Mouse (Mus musculus): Measurements from ENCODE around the gene Selenoo.

Gene Selenoo

DNA sequence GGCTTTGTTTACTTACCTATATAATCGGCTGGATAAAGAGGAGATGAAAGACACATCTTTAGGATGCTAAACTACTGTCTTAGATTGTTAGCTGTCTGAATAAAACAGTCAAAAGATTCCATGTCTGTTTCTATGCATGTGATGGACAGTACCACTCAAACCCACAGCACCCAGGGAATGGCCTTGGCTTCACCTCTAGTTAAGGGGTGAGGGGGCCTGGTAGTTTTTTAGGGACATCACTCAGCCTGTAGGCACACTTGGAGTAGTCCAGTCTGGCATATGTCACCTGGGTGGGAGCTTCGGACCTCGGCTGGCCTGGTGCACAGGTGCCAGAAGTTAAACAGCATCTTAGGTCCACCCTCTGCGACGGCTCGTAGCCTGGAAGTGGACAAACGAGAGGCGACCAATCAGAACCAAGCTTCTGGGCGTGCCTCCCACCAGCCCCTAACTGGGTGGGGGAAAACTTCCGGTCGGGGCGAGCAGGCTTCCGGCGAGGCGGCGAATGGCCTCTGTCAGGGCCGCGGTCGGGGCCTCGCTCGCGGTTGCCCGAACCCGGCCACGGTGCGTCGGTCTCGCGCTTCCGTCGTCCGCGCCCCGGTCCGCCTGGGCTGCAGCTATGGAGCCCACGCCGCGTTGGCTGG is at the start of gene Selenoo:
Gene Selenoo (plus strand): TSS at position 478 of the 641 bp plus-strand sequence.
- peak; percentile 82 for DNase-seq (ENCODE audit: low read depth, low spot score)

DNA sequence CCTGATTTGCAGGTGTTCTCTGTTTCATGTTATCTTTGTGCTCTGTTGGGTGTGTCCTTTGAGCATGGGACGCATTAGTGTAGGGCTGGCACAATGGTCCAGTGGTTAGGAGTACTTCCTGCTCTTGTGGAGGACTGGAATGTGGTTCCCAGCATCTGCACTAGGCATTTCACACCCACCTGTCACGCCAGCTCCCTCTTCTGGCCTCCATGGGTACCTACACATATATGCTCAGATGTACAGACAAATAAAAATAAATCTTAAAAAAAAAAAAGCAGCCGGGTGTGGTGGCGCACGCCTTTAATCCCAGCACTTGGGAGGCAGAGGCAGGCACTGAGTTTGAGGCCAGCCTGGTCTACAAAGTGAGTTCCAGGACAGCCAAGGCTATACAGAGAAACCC is 44.5 kb upstream of the Selenoo start:
- peak; percentile 75 for DNase-seq (ENCODE audit: low read depth, low spot score)

DNA sequence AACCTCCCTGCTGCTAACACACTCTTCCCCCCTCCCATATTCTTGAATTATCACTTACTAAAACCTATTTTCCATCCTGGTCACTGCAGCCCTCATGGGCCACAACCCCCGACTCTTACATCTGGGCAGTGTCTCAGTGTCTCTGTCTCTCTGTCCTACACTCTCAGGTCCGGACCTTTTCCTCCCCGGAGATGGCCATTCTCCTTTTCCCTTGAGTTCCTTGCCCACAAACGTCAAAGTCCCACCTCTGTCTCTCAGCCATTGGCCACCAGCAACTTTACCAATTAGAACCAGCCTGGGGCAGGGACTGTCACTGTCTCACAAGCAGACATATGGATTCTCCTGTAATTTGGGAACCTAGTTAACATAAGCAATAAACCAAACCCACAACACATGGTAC is 42.5 kb upstream of the Selenoo start:
- no peak for DNase-seq (ENCODE audit: low read depth, low spot score)

DNA sequence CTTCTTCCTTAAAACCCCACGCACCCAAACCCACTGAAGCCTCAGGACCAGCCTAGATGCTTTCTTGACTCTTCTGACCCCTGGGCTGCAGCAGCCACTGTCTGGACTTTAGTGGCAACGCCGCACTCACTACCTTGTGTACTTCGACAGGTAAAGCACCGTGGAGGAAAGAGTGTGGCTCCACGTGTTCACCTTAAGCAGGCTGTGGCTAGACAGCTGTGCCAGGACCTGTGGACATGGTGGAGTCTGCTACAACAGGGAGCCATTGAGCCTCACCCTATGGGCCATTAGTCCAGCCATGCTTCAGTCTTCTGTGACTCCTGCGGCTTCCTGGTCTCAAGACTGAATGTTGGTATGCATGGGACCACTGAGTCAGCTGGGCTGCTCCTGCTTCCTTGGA is 34.2 kb upstream of the Selenoo start:
- no peak for DNase-seq (ENCODE audit: low read depth, low spot score)

DNA sequence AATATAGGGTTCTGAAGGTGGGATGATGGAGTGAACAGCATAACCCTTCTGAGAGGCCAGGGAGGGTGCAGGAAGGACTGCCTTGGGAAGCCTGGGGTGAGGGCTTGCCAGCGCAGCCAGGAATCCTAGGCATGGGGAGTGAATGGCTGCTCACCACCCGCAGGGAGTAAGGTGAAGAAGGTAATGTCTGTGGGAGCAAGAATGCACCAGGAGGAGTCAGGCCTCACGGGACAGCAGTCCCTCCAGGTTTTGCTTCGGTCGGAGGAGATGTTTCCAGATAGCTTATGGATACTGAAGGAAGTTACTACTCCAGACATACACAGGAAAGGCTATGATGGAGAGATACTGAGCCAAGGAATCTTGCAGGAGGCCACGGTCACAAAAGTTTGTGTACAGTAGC is 30.1 kb upstream of the Selenoo start:
- DNase-seq (ENCODE audit: low read depth, low spot score) = no peak

DNA sequence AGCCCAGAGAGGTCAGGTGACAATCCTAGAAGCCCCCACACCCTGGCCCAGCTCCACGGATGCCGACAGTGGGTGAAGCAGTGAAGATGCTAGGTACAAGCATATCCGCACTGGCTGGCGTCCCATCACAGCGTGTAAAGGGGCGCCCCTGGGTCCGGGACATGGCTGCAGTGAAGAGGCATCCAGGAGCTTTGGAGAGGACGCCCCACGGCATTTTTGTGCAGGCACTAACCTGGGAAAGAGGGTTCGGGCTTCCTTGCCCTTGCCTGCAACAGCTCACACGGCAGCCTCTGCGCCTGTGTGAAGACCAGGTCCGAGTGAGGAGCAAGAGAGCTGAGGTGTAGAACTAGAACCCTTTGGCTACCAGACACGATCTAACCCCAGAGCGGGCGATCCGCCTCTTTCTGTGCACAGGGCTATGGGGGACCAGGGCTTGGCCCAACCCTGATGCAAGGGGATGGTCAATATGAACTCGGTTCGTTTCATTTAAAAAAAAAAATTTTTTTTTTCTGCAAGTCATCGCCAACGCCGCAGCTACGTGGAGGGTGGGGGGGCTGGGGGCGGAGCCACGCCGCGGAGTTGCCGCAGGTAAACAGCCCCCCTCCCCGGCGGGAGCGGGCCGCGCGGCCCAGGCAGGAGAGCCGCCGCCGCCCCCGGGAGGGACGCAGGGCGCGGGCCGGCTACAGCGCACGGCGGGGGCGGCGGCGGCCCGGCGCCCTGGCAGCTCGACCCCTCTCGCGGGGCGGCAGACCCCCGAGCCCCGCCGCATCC is 29.5 kb upstream of the Selenoo start, which contains the start of gene Panx2:
Gene Panx2 (plus strand): TSS at position 574 of the 771 bp plus-strand sequence.
- peak; percentile 61 for DNase-seq (ENCODE audit: low read depth, low spot score)

DNA sequence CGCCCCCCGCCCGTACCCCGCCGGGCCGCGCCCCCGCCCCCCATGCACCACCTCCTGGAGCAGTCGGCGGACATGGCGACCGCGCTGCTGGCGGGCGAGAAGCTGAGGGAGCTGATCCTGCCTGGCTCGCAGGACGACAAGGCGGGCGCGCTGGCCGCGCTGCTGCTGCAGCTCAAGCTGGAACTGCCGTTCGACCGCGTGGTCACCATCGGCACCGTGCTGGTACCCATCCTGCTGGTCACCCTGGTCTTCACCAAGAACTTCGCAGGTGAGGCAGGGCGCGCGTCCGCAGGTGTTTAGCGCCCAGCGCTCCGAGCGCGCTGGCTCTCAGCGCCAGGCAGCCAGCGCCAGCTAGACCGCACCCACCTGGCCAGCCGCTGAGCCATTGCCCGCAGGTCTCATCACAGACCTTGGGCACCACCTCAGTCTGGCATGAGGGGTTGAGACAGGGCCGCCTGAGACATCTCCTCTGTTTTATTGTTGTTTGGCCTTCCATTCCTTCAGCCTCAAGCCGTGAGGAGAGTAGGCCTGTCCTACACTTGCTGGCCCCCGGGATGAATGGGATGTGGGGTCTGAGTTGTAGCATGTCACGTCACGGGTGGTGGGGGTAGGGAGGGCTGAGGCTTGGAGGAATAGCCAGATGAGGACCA is 28.7 kb upstream of the Selenoo start:
- peak; percentile 30 for DNase-seq (ENCODE audit: low read depth, low spot score)

DNA sequence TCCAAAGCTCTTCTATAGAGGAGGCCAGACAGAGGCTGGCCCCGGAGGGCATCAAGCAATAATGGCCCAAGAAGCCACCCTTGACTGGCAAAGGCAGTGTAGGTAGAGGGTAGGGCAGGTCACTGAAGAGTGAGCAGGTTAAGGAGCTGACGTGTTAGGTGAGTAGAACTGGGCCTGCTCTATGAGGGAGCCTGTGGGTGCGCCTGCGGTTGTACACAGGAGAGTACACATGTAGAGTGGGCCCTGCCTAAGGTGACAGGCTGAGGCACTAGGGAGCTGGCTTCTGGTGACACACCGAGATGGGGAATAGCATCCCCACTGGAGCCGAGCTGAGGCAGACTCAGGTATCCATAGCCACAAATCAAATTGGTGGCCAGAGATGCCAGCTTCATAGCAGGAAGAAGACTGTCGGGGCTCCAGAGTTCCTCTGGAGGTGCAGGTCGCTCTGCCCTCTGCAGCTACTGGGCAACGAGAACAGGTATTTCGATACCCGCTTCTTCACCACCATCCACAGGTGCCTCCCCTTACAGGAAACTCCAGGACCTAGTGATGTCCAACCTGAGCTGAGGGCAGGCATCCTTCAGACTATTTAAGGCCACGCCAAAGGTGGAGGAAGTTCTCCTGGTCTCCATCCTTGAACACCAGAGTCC is 27.9 kb upstream of the Selenoo start:
- DNase-seq (ENCODE audit: low read depth, low spot score) = no peak

DNA sequence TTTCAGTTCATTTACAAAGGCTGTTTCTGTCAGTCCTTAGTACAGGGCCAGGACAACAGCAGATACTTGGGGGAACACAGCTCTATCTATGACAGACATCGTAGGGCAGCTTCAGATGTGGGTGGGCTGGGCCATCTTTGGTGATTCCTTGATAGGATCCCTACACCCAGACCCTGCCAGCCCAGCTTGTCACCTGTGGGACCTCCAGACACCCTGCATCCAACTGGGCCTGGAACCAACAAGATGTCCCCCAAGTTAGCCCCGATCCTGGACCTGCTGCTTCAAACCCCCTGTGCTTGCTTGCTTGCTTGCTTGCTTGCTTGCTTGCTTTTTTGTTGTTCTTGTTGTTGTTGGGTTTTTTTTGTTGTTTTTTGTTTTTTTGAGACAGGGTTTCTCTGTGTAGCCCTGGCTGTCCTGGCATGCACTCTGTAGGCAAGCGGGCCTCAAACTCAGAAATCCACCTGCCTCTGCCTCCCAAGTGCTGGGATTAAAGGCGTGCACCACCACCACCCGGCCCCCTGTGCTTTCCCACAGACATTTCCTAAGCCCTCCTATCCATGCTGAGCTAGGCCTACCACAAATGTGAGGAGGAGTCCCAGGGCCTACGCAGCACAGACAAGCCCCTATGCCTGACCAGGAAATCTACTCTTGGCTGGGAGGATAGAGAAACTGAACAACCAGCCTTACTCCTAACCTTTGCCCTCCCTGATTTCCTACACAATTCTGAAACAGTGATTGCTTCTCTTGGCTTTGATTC is 26.9 kb upstream of the Selenoo start:
- no peak for DNase-seq (ENCODE audit: low read depth, low spot score)

DNA sequence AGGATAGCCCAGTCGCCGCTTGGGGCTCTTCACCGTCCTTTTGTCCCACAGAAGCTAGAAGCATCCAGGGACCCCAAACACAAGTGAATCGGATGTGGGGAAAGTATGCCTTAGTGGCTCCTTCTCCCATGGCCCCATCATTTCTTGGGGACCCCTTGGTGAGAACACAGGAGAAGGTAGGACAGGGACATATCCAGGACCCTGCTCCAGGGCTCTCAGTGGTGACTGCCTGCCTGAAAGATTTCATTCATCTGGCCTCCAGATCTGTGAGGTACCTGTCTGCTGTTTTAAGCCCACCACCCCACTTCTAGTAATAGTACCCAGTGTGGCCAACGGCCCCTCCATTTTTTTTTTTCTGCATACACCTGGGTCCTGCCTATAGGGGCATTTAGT is 26.4 kb upstream of the Selenoo start:
- DNase-seq (ENCODE audit: low read depth, low spot score) = no peak

DNA sequence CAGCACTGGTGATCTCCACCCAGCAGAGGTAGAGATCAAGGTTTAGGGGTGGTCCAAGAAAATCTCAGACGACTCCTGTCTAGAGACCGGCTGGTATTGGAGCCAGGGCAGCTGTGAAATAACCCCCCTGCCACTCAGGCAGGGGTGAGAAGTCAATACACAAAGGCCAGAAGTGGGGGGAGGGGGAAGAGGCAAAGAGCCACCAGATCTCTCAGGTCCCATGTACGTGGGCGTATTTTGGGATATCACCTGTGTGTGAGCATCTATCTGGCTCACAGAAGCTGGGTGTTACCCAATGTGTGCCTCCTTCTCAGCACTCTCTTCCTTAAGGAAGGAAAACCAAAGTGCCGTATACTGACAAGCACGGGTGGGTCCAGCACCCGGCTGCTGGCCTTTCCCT is 25.9 kb upstream of the Selenoo start:
- DNase-seq (ENCODE audit: low read depth, low spot score) = no peak

DNA sequence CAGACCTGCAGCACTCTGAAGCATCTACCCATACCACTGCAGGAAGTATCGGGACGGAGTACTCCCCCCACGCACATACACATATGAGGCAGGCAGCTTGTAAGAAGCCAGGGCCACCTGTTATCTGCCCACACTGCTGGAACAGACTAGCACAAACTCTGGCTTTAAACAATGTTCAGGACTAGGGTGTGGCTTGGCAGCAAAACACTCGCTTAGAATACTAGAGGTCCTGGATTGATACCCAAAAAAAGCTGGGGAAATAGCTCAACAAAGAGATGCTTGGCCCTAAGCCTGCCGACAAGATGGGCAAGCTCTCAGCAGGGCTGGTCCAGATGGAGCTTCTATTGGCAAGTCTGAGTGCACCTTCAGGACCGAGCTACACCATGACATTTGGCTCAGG is 25.3 kb upstream of the Selenoo start:
- no peak for DNase-seq (ENCODE audit: low read depth, low spot score)

DNA sequence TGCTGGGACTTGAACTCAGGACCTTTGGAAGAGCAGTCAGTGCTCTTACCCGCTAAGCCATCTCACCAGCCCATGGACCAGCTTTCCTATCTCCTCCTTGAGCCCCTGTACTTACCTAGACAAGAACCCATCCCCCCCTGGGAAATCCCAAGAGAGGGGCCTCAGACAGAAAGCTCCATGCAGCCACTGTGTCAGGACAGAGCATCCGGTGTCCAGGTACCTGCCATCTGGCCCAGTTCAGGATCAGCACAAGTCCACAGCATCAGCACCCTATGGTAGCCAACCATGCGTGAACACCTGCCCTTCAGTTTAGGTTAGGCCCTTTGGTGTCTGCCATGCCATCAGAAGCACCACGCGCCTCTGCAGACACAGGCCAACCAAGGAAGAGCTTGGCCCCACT is 24.0 kb upstream of the Selenoo start:
- DNase-seq (ENCODE audit: low read depth, low spot score) = no peak

DNA sequence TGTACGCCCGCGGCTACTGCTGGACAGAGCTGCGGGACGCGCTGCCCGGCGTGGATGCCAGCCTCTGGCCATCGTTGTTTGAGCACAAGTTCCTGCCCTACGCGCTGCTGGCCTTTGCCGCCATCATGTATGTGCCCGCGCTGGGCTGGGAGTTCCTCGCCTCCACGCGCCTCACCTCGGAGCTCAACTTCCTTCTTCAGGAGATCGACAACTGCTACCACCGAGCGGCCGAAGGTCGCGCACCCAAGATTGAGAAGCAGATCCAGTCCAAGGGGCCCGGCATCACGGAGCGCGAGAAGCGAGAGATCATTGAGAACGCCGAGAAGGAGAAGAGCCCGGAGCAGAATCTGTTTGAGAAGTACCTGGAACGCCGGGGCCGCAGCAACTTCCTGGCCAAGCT is 21.3 kb upstream of the Selenoo start:
- DNase-seq (ENCODE audit: low read depth, low spot score) = peak; percentile 27

DNA sequence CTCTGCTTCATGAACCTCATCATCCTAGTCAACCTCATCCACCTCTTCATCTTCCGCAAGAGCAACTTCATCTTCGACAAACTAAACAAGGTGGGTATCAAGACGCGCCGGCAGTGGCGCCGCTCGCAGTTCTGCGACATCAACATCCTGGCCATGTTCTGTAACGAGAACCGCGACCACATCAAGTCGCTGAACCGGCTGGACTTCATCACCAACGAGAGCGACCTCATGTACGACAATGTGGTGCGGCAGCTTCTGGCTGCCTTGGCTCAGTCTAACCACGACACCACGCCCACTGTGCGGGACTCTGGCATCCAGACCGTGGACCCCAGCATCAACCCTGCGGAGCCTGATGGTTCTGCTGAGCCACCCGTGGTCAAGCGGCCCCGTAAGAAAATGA is 20.7 kb upstream of the Selenoo start:
- DNase-seq (ENCODE audit: low read depth, low spot score) = peak; percentile 27

DNA sequence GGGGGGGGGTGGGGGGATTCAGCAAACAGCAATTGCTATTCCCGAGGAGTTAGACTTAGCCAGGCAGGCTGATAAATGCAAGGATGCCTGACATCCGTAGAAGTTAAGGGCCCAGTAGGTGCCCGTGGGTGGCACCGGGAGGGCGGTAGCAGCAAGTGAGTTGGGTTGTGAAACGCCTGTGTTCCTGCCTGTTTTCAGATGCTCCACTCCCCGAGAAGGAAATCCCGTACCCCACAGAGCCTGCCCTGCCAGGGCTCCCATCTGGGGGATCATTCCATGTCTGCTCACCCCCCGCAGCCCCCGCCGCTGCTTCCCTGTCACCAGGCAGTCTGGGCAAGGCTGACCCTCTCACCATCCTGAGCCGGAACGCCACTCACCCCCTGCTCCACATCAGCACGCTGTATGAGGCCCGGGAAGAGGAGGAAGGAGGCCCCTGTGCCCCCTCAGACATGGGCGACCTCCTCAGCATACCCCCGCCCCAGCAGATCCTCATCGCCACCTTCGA is 19.5 kb upstream of the Selenoo start:
- DNase-seq (ENCODE audit: low read depth, low spot score) = no peak

DNA sequence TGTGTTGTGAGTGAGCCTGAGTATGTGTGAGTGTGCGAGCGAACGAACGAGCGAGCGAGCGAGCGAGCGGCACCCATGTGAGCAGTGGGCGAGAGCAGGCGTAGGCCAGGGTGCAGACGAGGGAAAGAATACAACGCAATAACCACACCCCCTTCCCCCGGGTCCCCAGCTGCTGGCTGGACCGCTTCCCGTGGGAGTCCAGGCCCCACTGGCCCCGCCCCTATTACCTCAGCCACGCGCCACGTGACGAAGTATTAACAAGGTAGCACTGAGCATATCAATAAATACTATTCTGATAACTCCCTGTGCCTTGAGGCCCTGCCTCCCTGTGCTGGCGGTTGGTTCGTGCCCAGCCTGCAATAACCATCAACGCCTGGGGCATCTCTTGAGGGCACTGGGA is 18.3 kb upstream of the Selenoo start:
- DNase-seq (ENCODE audit: low read depth, low spot score) = peak; percentile 26

DNA sequence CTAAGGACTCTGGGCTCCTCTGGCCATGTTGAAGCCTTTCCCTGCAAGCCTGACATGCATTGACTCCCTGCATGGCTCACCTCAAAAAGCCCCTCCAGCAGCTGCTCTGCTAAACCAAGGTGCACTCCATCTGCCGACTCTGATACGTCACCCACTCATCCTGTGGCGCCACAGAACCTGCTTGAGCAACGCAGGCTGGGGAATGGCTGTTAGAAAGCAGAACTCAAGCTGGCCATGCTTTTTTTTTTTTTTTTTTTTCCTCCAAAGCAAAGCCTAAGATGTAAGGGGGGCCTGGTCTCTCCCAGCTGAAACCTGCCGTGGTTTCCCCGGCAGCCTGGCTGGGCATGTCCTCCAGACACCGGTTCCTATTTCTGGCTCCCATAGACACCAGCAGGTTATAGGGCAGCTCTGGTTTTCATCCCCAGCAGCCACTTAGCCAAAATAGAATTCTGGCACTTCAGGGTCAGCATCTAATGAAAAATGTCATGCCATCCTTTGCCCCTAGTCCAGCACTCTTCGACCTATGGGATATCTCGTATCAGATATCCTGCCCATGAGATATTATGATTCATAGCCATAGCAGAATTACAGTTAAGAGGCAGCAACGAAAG is 14.8 kb upstream of the Selenoo start:
- no peak for DNase-seq (ENCODE audit: low read depth, low spot score)

DNA sequence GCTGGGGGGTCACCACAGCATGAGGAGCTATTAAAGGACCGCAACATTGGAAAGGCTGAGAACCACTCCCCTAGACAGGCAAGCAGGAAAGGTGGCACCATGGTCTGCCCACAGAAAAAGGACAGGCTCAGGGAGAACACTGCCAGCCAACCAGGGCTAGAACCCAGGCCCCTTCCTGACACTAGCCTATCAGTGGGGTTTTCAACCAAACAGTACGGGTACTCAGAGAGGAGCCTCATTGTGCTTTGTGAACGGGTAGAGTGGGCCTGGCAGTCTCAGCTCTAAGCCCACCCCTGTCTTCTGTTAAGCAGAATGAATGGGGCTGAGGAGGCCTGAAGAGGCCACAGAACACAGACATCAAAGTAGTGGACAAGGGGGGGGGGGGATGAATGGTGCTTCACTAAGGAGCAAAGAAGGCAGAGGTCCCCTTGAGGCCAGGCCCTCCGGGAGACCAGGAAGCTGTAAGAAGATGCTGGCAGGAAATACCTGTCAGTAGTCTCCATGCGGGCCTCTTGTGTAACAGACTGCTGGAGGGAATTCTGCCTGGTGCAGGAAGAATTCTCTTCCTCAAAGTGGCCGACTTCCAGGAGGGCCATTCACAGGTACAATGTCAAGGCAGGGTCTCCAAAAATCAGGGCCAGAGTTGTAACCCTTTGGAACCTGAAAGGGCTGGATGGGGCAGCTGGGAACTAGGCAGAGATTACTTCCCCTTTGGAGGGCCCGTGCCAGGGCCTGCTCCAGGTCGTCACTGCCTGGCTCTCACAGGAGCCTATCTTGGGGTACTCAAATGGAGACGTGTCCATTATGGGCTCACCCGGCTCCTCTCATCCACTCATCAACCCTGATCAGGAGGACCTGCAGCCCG is 14.0 kb upstream of the Selenoo start, which contains the start of gene Trabd:
Gene Trabd (plus strand): TSS at position 512 of the 865 bp plus-strand sequence.
- DNase-seq (ENCODE audit: low read depth, low spot score) = no peak
